ENCODE assay signal across 11 mouse cellular contexts in genomic region chr10:21628555-21628954, GRCm38 (mm10). TPM values are rescaled to one million over a fixed set of nuclear protein-coding genes. Genes with fewer than 3 reads are reported as not detected.
DNase-seq lines count a peak whose midpoint lies in the region; ATAC-seq lines count a peak whose summit lies in the region.
"Had no signal": no experiment of that assay in that cellular context is flagged by ENCODE, and none has a peak within 500 bp of the region (broad histone marks: within the 10 kb centered on the region; RNA-seq: fewer than 3 reads in every experiment).

No protein-coding gene starts in this region.

- H3K9ac ChIP-seq in embryonic facial prominence, embryonic 14.5 days (ENCODE audit: low read depth, low read length) = no peak overlapping the region
- H3K9ac ChIP-seq: liver, embryonic 14.5 days had no signal

- no peaks in the 10 kb centered on the region for H3K27me3 ChIP-seq in embryonic facial prominence, embryonic 14.5 days (replicated peaks; ENCODE audit: control insufficient read depth, insufficient read depth, low read length)
- H3K27me3 ChIP-seq in embryonic facial prominence, embryonic 10.5 days (replicated peaks; ENCODE audit: low read depth, poor library complexity, severe bottlenecking) = no peaks in the 10 kb centered on the region

- H3K4me1 ChIP-seq in embryonic facial prominence, embryonic 14.5 days (ENCODE audit: control insufficient read depth, insufficient read depth, low read length) = no peaks in the 10 kb centered on the region; the same call in 1 of the 2 replicates
- no peaks in the 10 kb centered on the region for H3K4me1 ChIP-seq in embryonic facial prominence, embryonic 10.5 days

- no peak overlapping the region; the same call in 1 of the 2 replicates for H3K27ac ChIP-seq in embryonic facial prominence, embryonic 14.5 days (replicated peaks; ENCODE audit: low read depth, low read length)
- H3K27ac ChIP-seq in embryonic facial prominence, embryonic 10.5 days (replicated peaks) = no peak overlapping the region
- H3K27ac ChIP-seq: liver, embryonic 14.5 days had no signal

- H3K4me3 ChIP-seq in embryonic facial prominence, embryonic 14.5 days (ENCODE audit: low read depth, low read length) = no peak overlapping the region
- no peak overlapping the region for H3K4me3 ChIP-seq in embryonic facial prominence, embryonic 10.5 days

- WGBS in embryonic facial prominence, embryonic 14.5 days = 47% methylated on average over 5 of the region's 5 CpGs
- WGBS in embryonic facial prominence, embryonic 10.5 days = 78% methylated on average over 5 of the region's 5 CpGs

- no peaks in the 10 kb centered on the region for H3K9me3 ChIP-seq in embryonic facial prominence, embryonic 14.5 days (ENCODE audit: control insufficient read depth, low read length)
- no peaks in the 10 kb centered on the region for H3K9me3 ChIP-seq in embryonic facial prominence, embryonic 10.5 days

- no peak overlapping the region for H3K4me2 ChIP-seq in embryonic facial prominence, embryonic 14.5 days (ENCODE audit: low read depth, low read length)

- no peaks in the 10 kb centered on the region for H3K36me3 ChIP-seq in embryonic facial prominence, embryonic 14.5 days (ENCODE audit: control insufficient read depth, insufficient read depth, low read length)
- H3K36me3 ChIP-seq in embryonic facial prominence, embryonic 10.5 days (replicated peaks) = no peaks in the 10 kb centered on the region

- peak; percentile 75 for DNase-seq in embryonic facial prominence, embryonic 14.5 days (ENCODE audit: low spot score)
- no peak for DNase-seq in embryonic facial prominence, embryonic 10.5 days (ENCODE audit: low spot score)
- DNase-seq in urinary bladder, postnatal 14 days (ENCODE audit: low spot score) = peak; percentile 60
- no peak for DNase-seq in urinary bladder, postnatal 25 days (ENCODE audit: low spot score)
- peak; percentile 83 for DNase-seq in kidney, postnatal 14 days
- peak; percentile 36 for DNase-seq in testis, postnatal 14 days (ENCODE audit: low spot score)
- DNase-seq in thymus, postnatal 4 days = no peak

- peak; percentile 62; the same call in 1 of the 2 replicates for ATAC-seq in embryonic facial prominence, embryonic 14.5 days (ENCODE audit: low read depth)
- ATAC-seq in erythroblast, adult 5-6 weeks (replicated peaks; ENCODE audit: low FRiP score, poor library complexity, severe bottlenecking) = no peak

RNA-seq across cellular contexts. Expression of gene 1700020N01Rik, which starts 35.6 kb away (rescaled TPM):
- not detected in 2 replicates for polyA plus RNA-seq in embryonic facial prominence, embryonic 14.5 days (2014; fragmentation: Nextera tagmentation; extraction: Ambion mirVana)
- polyA plus RNA-seq in embryonic facial prominence, embryonic 10.5 days (2016; fragmentation: Nextera tagmentation; extraction: Ambion mirVana) = not detected in 2 replicates
- total RNA-seq in erythroblast, adult 5-6 weeks (2015; ENCODE audit: low replicate concordance) = not detected in 2 replicates
- total RNA-seq in erythroblast, adult 5-6 weeks (2017; ENCODE audit: low replicate concordance) = not detected in 2 replicates
- polyA plus RNA-seq: brain, embryonic 14.5 days; liver, embryonic 14.5 days; neural tube, embryonic 14.5 days had no signal

Comparison
In these comparisons a context has a peak if more than half of its experiments do, and no peak if none do; other contexts are left out.
1. DNase-seq: peak in embryonic facial prominence, embryonic 14.5 days (single experiment), urinary bladder, postnatal 14 days (single experiment), kidney, postnatal 14 days (single experiment) and testis, postnatal 14 days (single experiment); none in embryonic facial prominence, embryonic 10.5 days (single experiment), urinary bladder, postnatal 25 days (single experiment) and thymus, postnatal 4 days (single experiment).